ENCODE assay signal across 30 mouse cellular contexts in genomic region chr10:77852559-77852958, GRCm38 (mm10). TPM values are rescaled to one million over a fixed set of nuclear protein-coding genes. Genes with fewer than 3 reads are reported as not detected.
DNase-seq lines count a peak whose midpoint lies in the region; ATAC-seq and TF ChIP-seq lines count a peak whose summit lies in the region.
"Had no signal": no experiment of that assay in that cellular context is flagged by ENCODE, and none has a peak within 500 bp of the region (broad histone marks: within the 10 kb centered on the region; RNA-seq: fewer than 3 reads in every experiment).

Gene Gm10318, plus strand, starts transcription at chr10:77852859.

- H3K9ac ChIP-seq in forebrain, embryonic 14.5 days (ENCODE audit: low read length) = no peak within 1 kb of the TSS
- H3K9ac ChIP-seq in hindbrain, embryonic 12.5 days = no peak within 1 kb of the TSS
- no peak within 1 kb of the TSS for H3K9ac ChIP-seq in hindbrain, postnatal 0 days (replicated peaks; ENCODE audit: low read length)
- H3K9ac ChIP-seq: embryonic facial prominence, embryonic 12.5 days; embryonic facial prominence, embryonic 15.5 days; forebrain, embryonic 12.5 days; heart, embryonic 12.5 days; heart, embryonic 15.5 days; hindbrain, embryonic 13.5 days had no signal

- H3K4me2 ChIP-seq in forebrain, embryonic 14.5 days (ENCODE audit: low read length) = no peak within 1 kb of the TSS
- no peak within 1 kb of the TSS for H3K4me2 ChIP-seq in hindbrain, embryonic 12.5 days (replicated peaks)
- H3K4me2 ChIP-seq in hindbrain, postnatal 0 days (ENCODE audit: low read depth, low read length) = no peak within 1 kb of the TSS
- H3K4me2 ChIP-seq: embryonic facial prominence, embryonic 12.5 days; embryonic facial prominence, embryonic 15.5 days; forebrain, embryonic 12.5 days; heart, embryonic 12.5 days; heart, embryonic 15.5 days; hindbrain, embryonic 13.5 days had no signal

- ATAC-seq in forebrain, embryonic 14.5 days = no peak
- ATAC-seq in hindbrain, embryonic 12.5 days (ENCODE audit: low FRiP score) = no peak
- ATAC-seq in hindbrain, postnatal 0 days = no peak
- ATAC-seq: hindbrain, embryonic 16.5 days; inflammation-experienced regulatory T-cells, adult 6 months; intestine, embryonic 16.5 days; Patski had no signal

- 0 out of 2 replicates have a peak within 1 kb of the TSS, but pooled peaks have one; percentile 40 for H3K27ac ChIP-seq in forebrain, embryonic 10.5 days
- H3K27ac ChIP-seq in forebrain, embryonic 14.5 days (ENCODE audit: low read depth, low read length) = no peak within 1 kb of the TSS; the same call in 1 of the 2 replicates
- peak within 1 kb of the TSS; percentile 23; the same call in 1 of the 2 replicates for H3K27ac ChIP-seq in hindbrain, embryonic 12.5 days
- no peak within 1 kb of the TSS for H3K27ac ChIP-seq in hindbrain, postnatal 0 days
- H3K27ac ChIP-seq: embryonic facial prominence, embryonic 12.5 days; embryonic facial prominence, embryonic 15.5 days; forebrain, embryonic 12.5 days; heart, embryonic 15.5 days; hindbrain, embryonic 13.5 days had no signal

- no peak within 1 kb of the TSS for H3K4me3 ChIP-seq in forebrain, embryonic 10.5 days
- no peak within 1 kb of the TSS for H3K4me3 ChIP-seq in forebrain, embryonic 14.5 days (ENCODE audit: low read depth, low read length)
- no peak within 1 kb of the TSS for H3K4me3 ChIP-seq in hindbrain, embryonic 12.5 days
- no peak within 1 kb of the TSS for H3K4me3 ChIP-seq in hindbrain, postnatal 0 days (ENCODE audit: low read length)
- H3K4me3 ChIP-seq: embryonic facial prominence, embryonic 12.5 days; embryonic facial prominence, embryonic 15.5 days; forebrain, embryonic 12.5 days; heart, embryonic 12.5 days; heart, embryonic 15.5 days; hindbrain, embryonic 13.5 days had no signal

- WGBS in forebrain, embryonic 10.5 days = 70% methylated on average over 9 of the region's 9 CpGs
- 65% methylated on average over 9 of the region's 9 CpGs for WGBS in forebrain, embryonic 14.5 days
- 64% methylated on average over 9 of the region's 9 CpGs for WGBS in hindbrain, embryonic 12.5 days
- 66% methylated on average over 9 of the region's 9 CpGs for WGBS in hindbrain, postnatal 0 days

- TF ChIP-seq CTCF in hindbrain, postnatal 0 days (IDR thresholded peaks at IDR 0.05; ENCODE audit: low read depth) = no peak

- no peaks in the 10 kb centered on the region for H3K36me3 ChIP-seq in forebrain, embryonic 10.5 days (replicated peaks)
- H3K36me3 ChIP-seq in forebrain, embryonic 14.5 days (ENCODE audit: control insufficient read depth, insufficient read depth, low read length) = no peaks in the 10 kb centered on the region
- H3K36me3 ChIP-seq in hindbrain, embryonic 12.5 days = no peaks in the 10 kb centered on the region
- H3K36me3 ChIP-seq in hindbrain, postnatal 0 days (ENCODE audit: insufficient read depth, low read length) = no peaks in the 10 kb centered on the region
- H3K36me3 ChIP-seq: embryonic facial prominence, embryonic 12.5 days; embryonic facial prominence, embryonic 15.5 days; forebrain, embryonic 12.5 days; G1E; heart, embryonic 12.5 days; heart, embryonic 15.5 days; hindbrain, embryonic 13.5 days had no signal

- H3K9me3 ChIP-seq in forebrain, embryonic 10.5 days = peaks cover 5% of the 10 kb centered on the region; the same call in 1 of the 2 replicates
- no peaks in the 10 kb centered on the region for H3K9me3 ChIP-seq in forebrain, embryonic 14.5 days (replicated peaks; ENCODE audit: control insufficient read depth, low read length)
- H3K9me3 ChIP-seq in hindbrain, embryonic 12.5 days (replicated peaks) = 0 out of 2 replicates have a peak, but pooled peaks cover 3% of the 10 kb centered on the region
- H3K9me3 ChIP-seq in hindbrain, postnatal 0 days (ENCODE audit: low read length) = no peaks in the 10 kb centered on the region
- H3K9me3 ChIP-seq: embryonic facial prominence, embryonic 12.5 days; forebrain, embryonic 12.5 days; G1E; heart, embryonic 15.5 days had no signal

- H3K27me3 ChIP-seq in forebrain, embryonic 10.5 days (ENCODE audit: poor library complexity, severe bottlenecking) = no peaks in the 10 kb centered on the region
- no peaks in the 10 kb centered on the region for H3K27me3 ChIP-seq in forebrain, embryonic 14.5 days (replicated peaks; ENCODE audit: control insufficient read depth, insufficient read depth, low read length)
- H3K27me3 ChIP-seq in hindbrain, embryonic 12.5 days = no peaks in the 10 kb centered on the region; the same call in 1 of the 2 replicates
- H3K27me3 ChIP-seq in hindbrain, postnatal 0 days (ENCODE audit: insufficient read depth, low read length) = no peaks in the 10 kb centered on the region
- H3K27me3 ChIP-seq: forebrain, embryonic 12.5 days; hindbrain, embryonic 13.5 days had no signal

- DNase-seq in forebrain, embryonic 10.5 days (ENCODE audit: extremely low spot score, low spot score) = no peak
- DNase-seq in forebrain, embryonic 14.5 days (ENCODE audit: low spot score) = no peak
- DNase-seq in hindbrain, postnatal 0 days (ENCODE audit: low spot score) = no peak
- peak; percentile 5 for DNase-seq in retina, postnatal 1 day
- DNase-seq in retina, embryonic 14.5 days (ENCODE audit: low spot score) = no peak
- DNase-seq: adrenal gland, postnatal 10 days; adrenal gland, postnatal 36 days; cerebellum, adult 18-20 months; cerebellum, adult 9-10 months; cerebellum, postnatal 14 days; gastrocnemius, postnatal 25 days; heart, adult 18-20 months; heart, postnatal 10 days; heart, postnatal 36 days had no signal

- H3K4me1 ChIP-seq in forebrain, embryonic 10.5 days = peaks cover 12% of the 10 kb centered on the region
- H3K4me1 ChIP-seq in forebrain, embryonic 14.5 days (ENCODE audit: control insufficient read depth, insufficient read depth, low read length) = no peaks in the 10 kb centered on the region
- no peaks in the 10 kb centered on the region for H3K4me1 ChIP-seq in hindbrain, embryonic 12.5 days
- H3K4me1 ChIP-seq in hindbrain, postnatal 0 days (ENCODE audit: insufficient read depth, low read length) = no peaks in the 10 kb centered on the region
- H3K4me1 ChIP-seq: embryonic facial prominence, embryonic 12.5 days; embryonic facial prominence, embryonic 15.5 days; forebrain, embryonic 12.5 days; heart, embryonic 12.5 days; heart, embryonic 15.5 days; hindbrain, embryonic 13.5 days had no signal

RNA-seq across cellular contexts. Expression of gene Gm10318, which starts in this region (rescaled TPM):
- not detected in 2 replicates for polyA plus RNA-seq in forebrain, embryonic 10.5 days (2016; fragmentation: Nextera tagmentation; extraction: Ambion mirVana)
- not detected in 2 replicates for polyA plus RNA-seq in forebrain, embryonic 14.5 days (2014; fragmentation: Nextera tagmentation; extraction: Ambion mirVana)
- polyA plus RNA-seq in hindbrain, embryonic 12.5 days (2016; fragmentation: Nextera tagmentation; extraction: Ambion mirVana) = not detected in 2 replicates
- not detected in 2 replicates for total RNA-seq in hindbrain, postnatal 0 days (2014; rRNA removed)
- not detected in 2 replicates for polyA plus RNA-seq in hindbrain, postnatal 0 days (2015; fragmentation: Nextera tagmentation; extraction: Ambion mirVana)
- total RNA-seq: adrenal gland, adult 18-20 months; adrenal gland, postnatal 10 days; adrenal gland, postnatal 36 days; common myeloid progenitor, adult 5-6 weeks; G1E; gastrocnemius, adult 8-10 months; gastrocnemius, postnatal 25 days; heart, adult 18-20 months; heart, postnatal 10 days; heart, postnatal 36 days had no signal
- polyA plus RNA-seq: embryonic facial prominence, embryonic 12.5 days; forebrain, embryonic 12.5 days; G1E; gonadal fat pad, adult 2 months; heart, embryonic 12.5 days; heart, embryonic 15.5 days; hindbrain, embryonic 13.5 days; hindbrain, embryonic 16.5 days; inflammation-experienced regulatory T-cells, adult 6 months; intestine, embryonic 16.5 days; Patski had no signal

Comparison
In these comparisons a context has a peak if more than half of its experiments do, and no peak if none do; other contexts are left out.
1. H3K27ac ChIP-seq: peak in forebrain, embryonic 10.5 days (single experiment) and hindbrain, embryonic 12.5 days (single experiment); none in forebrain, embryonic 14.5 days (single experiment) and hindbrain, postnatal 0 days (single experiment).